Mouse (Mus musculus): ENCODE results near the gene Hrc. TPM values are rescaled to one million over a fixed set of nuclear protein-coding genes. Genes with fewer than 3 reads are reported as not detected.
A peak's percentile ranks its signal among the peaks of the same experiment; 100 is the strongest.

Hrc gene
- polyA plus RNA-seq, 1 experiment = not detected

- H3K36me3 ChIP-seq (ENCODE audit: control insufficient read depth) = peaks cover 3% of the 10 kb centered on the region
- H3K4me1 ChIP-seq (ENCODE audit: control insufficient read depth) = peaks cover 60% of the 10 kb centered on the region
- peak within 1 kb of the TSS; percentile 68 for H3K4me3 ChIP-seq (replicated peaks)
- TF ChIP-seq GATA1 (IDR thresholded peaks at IDR 0.05; ENCODE audit: low read length) (no peak), TAL1 (IDR thresholded peaks at IDR 0.05; ENCODE audit: low read length) (no peak)
- peaks cover 91% of the 10 kb centered on the region for H3K27me3 ChIP-seq (ENCODE audit: control insufficient read depth)
- H3K9me3 ChIP-seq (ENCODE audit: control insufficient read depth, low read length) = peaks cover 7% of the 10 kb centered on the region
Observed at GRCm38 (mm10) chr7:45366652-45367019, 31.5 kb downstream of the Hrc start, which contains the start of gene Ppfia3. TSS of gene Ppfia3 (minus strand) at chr7:45367019.

- Histone ChIP-seq H3K4me1 (ENCODE audit: control insufficient read depth) (peaks cover 57% of the 10 kb centered on the region), H3K4me3 (replicated peaks) (peak overlapping the region; percentile 68), H3K9me3 (ENCODE audit: control insufficient read depth, low read length) (peaks cover 6% of the 10 kb centered on the region; the same call in 1 of the 2 replicates), H3K36me3 (ENCODE audit: control insufficient read depth) (peaks cover 8% of the 10 kb centered on the region), H3K27me3 (ENCODE audit: control insufficient read depth) (peaks cover 85% of the 10 kb centered on the region)
- TF ChIP-seq TAL1 (IDR thresholded peaks at IDR 0.05; ENCODE audit: low read length) (no peak), GATA1 (IDR thresholded peaks at IDR 0.05; ENCODE audit: low read length) (no peak)
Observed at GRCm38 (mm10) chr7:45367020-45367880, 32.2 kb downstream of the Hrc start.

- Histone ChIP-seq H3K36me3 (ENCODE audit: control insufficient read depth) (peaks cover 17% of the 10 kb centered on the region), H3K4me3 (replicated peaks) (peak overlapping the region; percentile 68), H3K9me3 (ENCODE audit: control insufficient read depth, low read length) (peaks cover 3% of the 10 kb centered on the region; the same call in 1 of the 2 replicates), H3K27me3 (ENCODE audit: control insufficient read depth) (peaks cover 75% of the 10 kb centered on the region), H3K4me1 (ENCODE audit: control insufficient read depth) (peaks cover 52% of the 10 kb centered on the region)
- TF ChIP-seq TAL1 (IDR thresholded peaks at IDR 0.05; ENCODE audit: low read length) (no peak), GATA1 (IDR thresholded peaks at IDR 0.05; ENCODE audit: low read length) (no peak)
Observed at GRCm38 (mm10) chr7:45368178-45368577, 33.1 kb downstream of the Hrc start.

GRCm38 (mm10) chr7:45369022-45369745, 34.1 kb downstream of the Hrc start:
- Histone ChIP-seq H3K9me3 (ENCODE audit: control insufficient read depth, low read length) (peaks cover 3% of the 10 kb centered on the region; the same call in 1 of the 2 replicates), H3K27me3 (ENCODE audit: control insufficient read depth) (peaks cover 65% of the 10 kb centered on the region), H3K4me1 (ENCODE audit: control insufficient read depth) (peaks cover 52% of the 10 kb centered on the region), H3K36me3 (ENCODE audit: control insufficient read depth) (peaks cover 27% of the 10 kb centered on the region), H3K4me3 (replicated peaks) (no peak overlapping the region)
- TF ChIP-seq TAL1 (IDR thresholded peaks at IDR 0.05; ENCODE audit: low read length) = no peak
- no peak for TF ChIP-seq GATA1 (IDR thresholded peaks at IDR 0.05; ENCODE audit: low read length)

- H3K9me3 ChIP-seq (ENCODE audit: control insufficient read depth, low read length) = peaks cover 3% of the 10 kb centered on the region; the same call in 1 of the 2 replicates
- peak overlapping the region; percentile 52 for H3K4me3 ChIP-seq (replicated peaks)
- H3K4me1 ChIP-seq (ENCODE audit: control insufficient read depth) = peaks cover 52% of the 10 kb centered on the region
- H3K27me3 ChIP-seq (ENCODE audit: control insufficient read depth) = peaks cover 58% of the 10 kb centered on the region
- TF ChIP-seq GATA1 (IDR thresholded peaks at IDR 0.05; ENCODE audit: low read length) = no peak
- TF ChIP-seq TAL1 (IDR thresholded peaks at IDR 0.05; ENCODE audit: low read length) = no peak
- peaks cover 34% of the 10 kb centered on the region for H3K36me3 ChIP-seq (ENCODE audit: control insufficient read depth)
Observed at GRCm38 (mm10) chr7:45369836-45370474, 34.9 kb downstream of the Hrc start.

GRCm38 (mm10) chr7:45370475-45371311, 35.6 kb downstream of the Hrc start, which contains the start of gene Lin7b:
TSS of gene Lin7b (minus strand) at chr7:45370583.
- peak within 1 kb of the TSS; percentile 52 for H3K4me3 ChIP-seq (replicated peaks)
- H3K9me3 ChIP-seq (ENCODE audit: control insufficient read depth, low read length) = peaks cover 3% of the 10 kb centered on the region; the same call in 1 of the 2 replicates
- H3K27me3 ChIP-seq (ENCODE audit: control insufficient read depth) = peaks cover 50% of the 10 kb centered on the region
- H3K4me1 ChIP-seq (ENCODE audit: control insufficient read depth) = peaks cover 52% of the 10 kb centered on the region
- no peak for TF ChIP-seq GATA1 (IDR thresholded peaks at IDR 0.05; ENCODE audit: low read length)
- H3K36me3 ChIP-seq (ENCODE audit: control insufficient read depth) = peaks cover 41% of the 10 kb centered on the region

GRCm38 (mm10) chr7:45372371-45372770, 37.3 kb downstream of the Hrc start:
- H3K36me3 ChIP-seq (ENCODE audit: control insufficient read depth) = peaks cover 57% of the 10 kb centered on the region
- H3K4me1 ChIP-seq (ENCODE audit: control insufficient read depth) = peaks cover 36% of the 10 kb centered on the region
- peaks cover 33% of the 10 kb centered on the region for H3K27me3 ChIP-seq (ENCODE audit: control insufficient read depth)
- no peak overlapping the region for H3K4me3 ChIP-seq (replicated peaks)
- no peak for TF ChIP-seq TAL1 (IDR thresholded peaks at IDR 0.05; ENCODE audit: low read length)
- no peak for TF ChIP-seq GATA1 (IDR thresholded peaks at IDR 0.05; ENCODE audit: low read length)
- no peaks in the 10 kb centered on the region for H3K9me3 ChIP-seq (ENCODE audit: control insufficient read depth, low read length)

- Histone ChIP-seq H3K36me3 (ENCODE audit: control insufficient read depth) (peaks cover 79% of the 10 kb centered on the region), H3K4me1 (ENCODE audit: control insufficient read depth) (peaks cover 16% of the 10 kb centered on the region), H3K9me3 (ENCODE audit: control insufficient read depth, low read length) (no peaks in the 10 kb centered on the region), H3K27me3 (ENCODE audit: control insufficient read depth) (peaks cover 11% of the 10 kb centered on the region), H3K4me3 (replicated peaks) (no peak overlapping the region)
- TF ChIP-seq GATA1 (IDR thresholded peaks at IDR 0.05; ENCODE audit: low read length) = no peak
- no peak for TF ChIP-seq TAL1 (IDR thresholded peaks at IDR 0.05; ENCODE audit: low read length)
Observed at GRCm38 (mm10) chr7:45374620-45375019, 39.5 kb downstream of the Hrc start.
